Mouse (Mus musculus) cerebellum, adult 2 months (tissue): ENCODE data around the gene Mib2.

Source experiments
- CTCF ChIP-seq: fragments of 200-500 bp; IDR thresholded peaks from 2 replicates; pipeline ENCODE4 v1.5.1; 2011; ENCODE audit warnings: low read depth, mild to moderate bottlenecking, control low read depth, low read length, moderate library complexity, borderline replicate concordance; ENCODE audit not compliant: insufficient read depth
- POLR2A ChIP-seq: fragments of 200-500 bp; IDR thresholded peaks from 2 replicates; pipeline ENCODE4 v1.6.1; 2011; ENCODE audit warnings: low read length, control low read depth, borderline replicate concordance; ENCODE audit not compliant: insufficient read depth

DNA sequence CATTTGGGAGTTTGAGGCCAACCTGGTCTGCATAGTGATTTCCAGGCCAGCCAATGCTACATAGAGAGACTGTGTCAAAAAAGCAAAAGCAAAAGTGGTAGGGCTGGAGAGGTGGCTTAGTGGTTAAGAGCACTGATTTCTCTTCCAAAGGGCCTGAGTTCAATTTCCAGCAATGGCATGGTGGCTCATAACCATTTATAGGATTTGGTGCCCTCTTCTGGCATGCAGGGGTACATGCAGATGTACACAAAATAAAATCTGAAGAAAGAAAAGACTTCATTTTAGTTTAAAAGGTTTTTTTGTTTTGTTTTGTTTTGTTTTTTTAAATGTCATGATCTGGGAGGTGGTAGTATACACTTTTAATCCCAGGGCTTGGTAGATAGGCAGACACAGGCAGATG, 31.4 kb upstream of the Mib2 start:
- TF ChIP-seq POLR2A (no peak), CTCF (peak; percentile 60; the same call in 1 of the 2 replicates)
